Mouse (Mus musculus): ENCODE data around the gene Arl3. TPM values are rescaled to one million over a fixed set of nuclear protein-coding genes. Genes with fewer than 3 reads are reported as not detected.
A peak's percentile ranks its signal among the peaks of the same experiment; 100 is the strongest.

Gene Arl3
- polyA plus RNA-seq, 1 experiment from 2014 or later: 101 TPM

GRCm38 (mm10) chr19:46507806-46508205 is 65.2 kb downstream of the Arl3 start:
- Histone ChIP-seq H3K36me3 (ENCODE audit: control insufficient read depth, insufficient read depth) (peaks cover 16% of the 10 kb centered on the region), H3K4me2 (ENCODE audit: low read depth, low read length) (no peak overlapping the region), H3K9ac (ENCODE audit: low read length) (peak overlapping the region; percentile 35), H3K9me3 (replicated peaks; ENCODE audit: control insufficient read depth, low read length) (no peaks in the 10 kb centered on the region), H3K27me3 (ENCODE audit: control insufficient read depth, insufficient read depth, low read length) (no peaks in the 10 kb centered on the region), H3K27ac (ENCODE audit: low read length) (0 out of 2 replicates have a peak overlapping the region, but pooled peaks have one; percentile 25), H3K4me3 (ENCODE audit: low read length) (no peak overlapping the region), H3K4me1 (ENCODE audit: control insufficient read depth, insufficient read depth, low read length) (peaks cover 65% of the 10 kb centered on the region)
- WGBS: 68% methylated on average over 1 of the region's 1 CpGs
- no peak for ATAC-seq (replicated peaks; ENCODE audit: extremely low read depth, insufficient read depth, low FRiP score)

- Histone ChIP-seq H3K27ac (ENCODE audit: low read length) (0 out of 2 replicates have a peak overlapping the region, but pooled peaks have one; percentile 19), H3K9ac (ENCODE audit: low read length) (peak overlapping the region; percentile 48), H3K9me3 (replicated peaks; ENCODE audit: control insufficient read depth, low read length) (no peaks in the 10 kb centered on the region), H3K36me3 (ENCODE audit: control insufficient read depth, insufficient read depth) (peaks cover 14% of the 10 kb centered on the region), H3K4me3 (ENCODE audit: low read length) (no peak overlapping the region), H3K4me1 (ENCODE audit: control insufficient read depth, insufficient read depth, low read length) (peaks cover 65% of the 10 kb centered on the region), H3K27me3 (ENCODE audit: control insufficient read depth, insufficient read depth, low read length) (no peaks in the 10 kb centered on the region), H3K4me2 (ENCODE audit: low read depth, low read length) (peak overlapping the region; percentile 95)
- 80% methylated on average over 8 of the region's 8 CpGs for WGBS
- no peak for ATAC-seq (replicated peaks; ENCODE audit: extremely low read depth, insufficient read depth, low FRiP score)
Measured at GRCm38 (mm10) chr19:46507181-46507581, 65.8 kb downstream of the Arl3 start.

- H3K4me2 ChIP-seq (ENCODE audit: low read depth, low read length): peak overlapping the region; percentile 95
- peaks cover 65% of the 10 kb centered on the region for H3K4me1 ChIP-seq (ENCODE audit: control insufficient read depth, insufficient read depth, low read length)
- ATAC-seq (replicated peaks; ENCODE audit: extremely low read depth, insufficient read depth, low FRiP score): no peak
- peak overlapping the region; percentile 99 for H3K27ac ChIP-seq (ENCODE audit: low read length)
- H3K36me3 ChIP-seq (ENCODE audit: control insufficient read depth, insufficient read depth): peaks cover 14% of the 10 kb centered on the region
- no peaks in the 10 kb centered on the region for H3K27me3 ChIP-seq (ENCODE audit: control insufficient read depth, insufficient read depth, low read length)
- 59% methylated on average over 3 of the region's 3 CpGs for WGBS
- peak overlapping the region; percentile 99 for H3K9ac ChIP-seq (ENCODE audit: low read length)
- no peaks in the 10 kb centered on the region for H3K9me3 ChIP-seq (replicated peaks; ENCODE audit: control insufficient read depth, low read length)
- peak overlapping the region; percentile 95 for H3K4me3 ChIP-seq (ENCODE audit: low read length)
Measured at GRCm38 (mm10) chr19:46506372-46506717, 66.7 kb downstream of the Arl3 start.

GRCm38 (mm10) chr19:46505646-46506371 is 67.2 kb downstream of the Arl3 start:
- peak overlapping the region; percentile 95 for H3K4me2 ChIP-seq (ENCODE audit: low read depth, low read length)
- ATAC-seq (replicated peaks; ENCODE audit: extremely low read depth, insufficient read depth, low FRiP score): no peak
- peak overlapping the region; percentile 99 for H3K9ac ChIP-seq (ENCODE audit: low read length)
- H3K36me3 ChIP-seq (ENCODE audit: control insufficient read depth, insufficient read depth): peaks cover 14% of the 10 kb centered on the region
- WGBS: 75% methylated on average over 8 of the region's 8 CpGs
- H3K27ac ChIP-seq (ENCODE audit: low read length): peak overlapping the region; percentile 99
- peak overlapping the region; percentile 95 for H3K4me3 ChIP-seq (ENCODE audit: low read length)
- peaks cover 64% of the 10 kb centered on the region for H3K4me1 ChIP-seq (ENCODE audit: control insufficient read depth, insufficient read depth, low read length)
- no peaks in the 10 kb centered on the region for H3K9me3 ChIP-seq (replicated peaks; ENCODE audit: control insufficient read depth, low read length)
- H3K27me3 ChIP-seq (ENCODE audit: control insufficient read depth, insufficient read depth, low read length): no peaks in the 10 kb centered on the region

GRCm38 (mm10) chr19:46504822-46505417 is 68.1 kb downstream of the Arl3 start:
- H3K36me3 ChIP-seq (ENCODE audit: control insufficient read depth, insufficient read depth): peaks cover 14% of the 10 kb centered on the region
- H3K4me1 ChIP-seq (ENCODE audit: control insufficient read depth, insufficient read depth, low read length): peaks cover 55% of the 10 kb centered on the region
- peak overlapping the region; percentile 95 for H3K4me2 ChIP-seq (ENCODE audit: low read depth, low read length)
- H3K9me3 ChIP-seq (replicated peaks; ENCODE audit: control insufficient read depth, low read length): no peaks in the 10 kb centered on the region
- no peaks in the 10 kb centered on the region for H3K27me3 ChIP-seq (ENCODE audit: control insufficient read depth, insufficient read depth, low read length)
- H3K4me3 ChIP-seq (ENCODE audit: low read length): peak overlapping the region; percentile 95
- peak overlapping the region; percentile 99 for H3K27ac ChIP-seq (ENCODE audit: low read length)
- ATAC-seq (replicated peaks; ENCODE audit: extremely low read depth, insufficient read depth, low FRiP score): no peak
- peak overlapping the region; percentile 99 for H3K9ac ChIP-seq (ENCODE audit: low read length)
- WGBS: 28% methylated on average over 9 of the region's 9 CpGs

- no peaks in the 10 kb centered on the region for H3K9me3 ChIP-seq (replicated peaks; ENCODE audit: control insufficient read depth, low read length)
- H3K27ac ChIP-seq (ENCODE audit: low read length): peak overlapping the region; percentile 99
- H3K4me1 ChIP-seq (ENCODE audit: control insufficient read depth, insufficient read depth, low read length): peaks cover 49% of the 10 kb centered on the region
- peaks cover 14% of the 10 kb centered on the region for H3K36me3 ChIP-seq (ENCODE audit: control insufficient read depth, insufficient read depth)
- ATAC-seq (replicated peaks; ENCODE audit: extremely low read depth, insufficient read depth, low FRiP score): no peak
- 5% methylated on average over 4 of the region's 4 CpGs for WGBS
- peak overlapping the region; percentile 99 for H3K9ac ChIP-seq (ENCODE audit: low read length)
- H3K27me3 ChIP-seq (ENCODE audit: control insufficient read depth, insufficient read depth, low read length): no peaks in the 10 kb centered on the region
- peak overlapping the region; percentile 95 for H3K4me3 ChIP-seq (ENCODE audit: low read length)
- H3K4me2 ChIP-seq (ENCODE audit: low read depth, low read length): peak overlapping the region; percentile 95
Measured at GRCm38 (mm10) chr19:46504085-46504552, 68.9 kb downstream of the Arl3 start.

- WGBS: 0% methylated on average over 21 of the region's 21 CpGs
Measured at GRCm38 (mm10) chr19:46503351-46504084, 69.5 kb downstream of the Arl3 start.

GRCm38 (mm10) chr19:46502471-46503166 is 70.4 kb downstream of the Arl3 start:
- Histone ChIP-seq H3K4me1 (ENCODE audit: control insufficient read depth, insufficient read depth, low read length) (peaks cover 36% of the 10 kb centered on the region), H3K36me3 (ENCODE audit: control insufficient read depth, insufficient read depth) (peaks cover 9% of the 10 kb centered on the region), H3K9me3 (replicated peaks; ENCODE audit: control insufficient read depth, low read length) (no peaks in the 10 kb centered on the region), H3K4me3 (ENCODE audit: low read length) (peak overlapping the region; percentile 95), H3K27ac (ENCODE audit: low read length) (peak overlapping the region; percentile 99), H3K9ac (ENCODE audit: low read length) (peak overlapping the region; percentile 99), H3K4me2 (ENCODE audit: low read depth, low read length) (peak overlapping the region; percentile 95), H3K27me3 (ENCODE audit: control insufficient read depth, insufficient read depth, low read length) (no peaks in the 10 kb centered on the region)
- peak; percentile 6 for ATAC-seq (replicated peaks; ENCODE audit: extremely low read depth, insufficient read depth, low FRiP score)
- WGBS: under 1% methylated on average over 53 of the region's 53 CpGs

More at GRCm38 (mm10) chr19:46503351-46504084, 69.5 kb downstream of the Arl3 start:
- Histone ChIP-seq H3K27ac (ENCODE audit: low read length) (peak overlapping the region; percentile 99), H3K27me3 (ENCODE audit: control insufficient read depth, insufficient read depth, low read length) (no peaks in the 10 kb centered on the region), H3K4me3 (ENCODE audit: low read length) (peak overlapping the region; percentile 95), H3K4me1 (ENCODE audit: control insufficient read depth, insufficient read depth, low read length) (peaks cover 45% of the 10 kb centered on the region), H3K4me2 (ENCODE audit: low read depth, low read length) (peak overlapping the region; percentile 95), H3K9me3 (replicated peaks; ENCODE audit: control insufficient read depth, low read length) (no peaks in the 10 kb centered on the region), H3K36me3 (ENCODE audit: control insufficient read depth, insufficient read depth) (peaks cover 14% of the 10 kb centered on the region), H3K9ac (ENCODE audit: low read length) (peak overlapping the region; percentile 99)
- peak; percentile 21 for ATAC-seq (replicated peaks; ENCODE audit: extremely low read depth, insufficient read depth, low FRiP score)
